ENCODE assay signal across 12 mouse cellular contexts in the genomic region with DNA sequence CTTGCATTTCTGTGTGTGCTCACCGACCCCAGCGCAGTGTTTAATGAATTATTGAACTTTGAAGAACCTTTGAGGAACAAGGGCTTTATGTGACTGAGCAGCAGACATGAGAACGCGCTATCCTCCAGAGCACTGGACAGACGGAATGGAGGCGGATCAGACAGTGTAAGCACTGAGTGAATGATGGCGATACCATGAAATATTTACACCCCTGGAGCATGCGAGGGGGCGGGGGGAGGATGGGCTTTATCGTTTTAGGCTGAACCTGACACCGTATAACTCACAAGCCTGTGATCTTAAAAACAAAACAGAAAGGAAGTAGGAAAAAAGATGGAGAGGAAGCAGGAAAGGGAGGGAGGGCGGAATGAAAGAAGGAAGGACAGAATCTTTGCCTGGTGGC. TPM values are rescaled to one million over a fixed set of nuclear protein-coding genes. Genes with fewer than 3 reads are reported as not detected.
DNase-seq lines count a peak whose midpoint lies in the region; ATAC-seq lines count a peak whose summit lies in the region.
"Had no signal": no experiment of that assay in that cellular context is flagged by ENCODE, and none has a peak within 500 bp of the region (broad histone marks: within the 10 kb centered on the region; RNA-seq: fewer than 3 reads in every experiment).

No protein-coding gene starts in this region.

- 42% methylated on average over 12 of the region's 12 CpGs for WGBS in heart, embryonic 13.5 days
- 9% methylated on average over 12 of the region's 12 CpGs for WGBS in lung, embryonic 16.5 days
- WGBS in limb, embryonic 13.5 days = 54% methylated on average over 12 of the region's 12 CpGs
- WGBS in neural tube, embryonic 12.5 days = 36% methylated on average over 12 of the region's 12 CpGs
- 72% methylated on average over 12 of the region's 12 CpGs for WGBS in forebrain, embryonic 15.5 days

- H3K4me1 ChIP-seq in heart, embryonic 13.5 days = peaks cover 66% of the 10 kb centered on the region
- peaks cover 27% of the 10 kb centered on the region for H3K4me1 ChIP-seq in lung, embryonic 16.5 days (replicated peaks; ENCODE audit: control insufficient read depth, insufficient read depth, low read length)
- H3K4me1 ChIP-seq in limb, embryonic 13.5 days = peaks cover 30% of the 10 kb centered on the region
- H3K4me1 ChIP-seq in neural tube, embryonic 12.5 days = peaks cover 38% of the 10 kb centered on the region
- peaks cover 4% of the 10 kb centered on the region for H3K4me1 ChIP-seq in forebrain, embryonic 15.5 days

- H3K36me3 ChIP-seq in heart, embryonic 13.5 days = no peaks in the 10 kb centered on the region
- no peaks in the 10 kb centered on the region for H3K36me3 ChIP-seq in lung, embryonic 16.5 days (ENCODE audit: control insufficient read depth, insufficient read depth, low read length)
- H3K36me3 ChIP-seq in limb, embryonic 13.5 days = no peaks in the 10 kb centered on the region
- no peaks in the 10 kb centered on the region for H3K36me3 ChIP-seq in neural tube, embryonic 12.5 days
- no peaks in the 10 kb centered on the region for H3K36me3 ChIP-seq in forebrain, embryonic 15.5 days
- H3K36me3 ChIP-seq: forebrain, embryonic 12.5 days; limb, embryonic 15.5 days had no signal

- no peak for DNase-seq in heart, postnatal 4 days
- no peak for DNase-seq in lung, adult 18-20 months
- DNase-seq: cerebellum, postnatal 25 days; spleen, adult 18-20 months had no signal

- H3K27me3 ChIP-seq in heart, embryonic 13.5 days (replicated peaks) = no peaks in the 10 kb centered on the region
- no peaks in the 10 kb centered on the region for H3K27me3 ChIP-seq in lung, embryonic 16.5 days (ENCODE audit: control insufficient read depth, insufficient read depth, low read depth, low read length)
- H3K27me3 ChIP-seq in limb, embryonic 13.5 days = peaks cover 16% of the 10 kb centered on the region
- peaks cover 27% of the 10 kb centered on the region for H3K27me3 ChIP-seq in neural tube, embryonic 12.5 days (replicated peaks)
- H3K27me3 ChIP-seq in forebrain, embryonic 15.5 days = peaks cover 6% of the 10 kb centered on the region; the same call in 1 of the 2 replicates
- H3K27me3 ChIP-seq: limb, embryonic 15.5 days had no signal

- H3K27ac ChIP-seq in heart, embryonic 13.5 days (replicated peaks) = peak overlapping the region; percentile 25
- H3K27ac ChIP-seq in lung, embryonic 16.5 days (ENCODE audit: low read length) = no peak overlapping the region
- no peak overlapping the region for H3K27ac ChIP-seq in limb, embryonic 13.5 days
- no peak overlapping the region for H3K27ac ChIP-seq in neural tube, embryonic 12.5 days
- no peak overlapping the region for H3K27ac ChIP-seq in forebrain, embryonic 15.5 days (replicated peaks)
- H3K27ac ChIP-seq: forebrain, embryonic 12.5 days; limb, embryonic 15.5 days had no signal

- no peak for ATAC-seq in heart, embryonic 13.5 days (ENCODE audit: extremely low read depth, insufficient number of reproducible peaks, low FRiP score, low TSS enrichment)
- ATAC-seq in lung, embryonic 16.5 days (ENCODE audit: low read depth) = peak; percentile 59; the same call in 1 of the 2 replicates
- 0 out of 2 replicates have a peak, but pooled peaks have one; percentile 48 for ATAC-seq in limb, embryonic 13.5 days (ENCODE audit: low FRiP score, low read depth)
- no peak for ATAC-seq in neural tube, embryonic 12.5 days (ENCODE audit: low FRiP score, low read depth)
- no peak for ATAC-seq in erythroblast, adult 5-6 weeks (replicated peaks; ENCODE audit: low FRiP score, poor library complexity, severe bottlenecking)
- no peak for ATAC-seq in forebrain, embryonic 15.5 days (replicated peaks)

- H3K9me3 ChIP-seq in heart, embryonic 13.5 days = no peaks in the 10 kb centered on the region
- H3K9me3 ChIP-seq in lung, embryonic 16.5 days (ENCODE audit: control insufficient read depth, low read length) = no peaks in the 10 kb centered on the region
- no peaks in the 10 kb centered on the region for H3K9me3 ChIP-seq in limb, embryonic 13.5 days
- no peaks in the 10 kb centered on the region for H3K9me3 ChIP-seq in neural tube, embryonic 12.5 days
- H3K9me3 ChIP-seq in forebrain, embryonic 15.5 days = no peaks in the 10 kb centered on the region
- H3K9me3 ChIP-seq: forebrain, embryonic 12.5 days; limb, embryonic 15.5 days had no signal

- no peak overlapping the region for H3K4me3 ChIP-seq in heart, embryonic 13.5 days
- peak overlapping the region; percentile 1; the same call in 1 of the 2 replicates for H3K4me3 ChIP-seq in lung, embryonic 16.5 days (ENCODE audit: low read length)
- H3K4me3 ChIP-seq in limb, embryonic 13.5 days = no peak overlapping the region
- H3K4me3 ChIP-seq in neural tube, embryonic 12.5 days = no peak overlapping the region
- H3K4me3 ChIP-seq in forebrain, embryonic 15.5 days = no peak overlapping the region
- H3K4me3 ChIP-seq: forebrain, embryonic 12.5 days; limb, embryonic 15.5 days had no signal

- H3K9ac ChIP-seq in heart, embryonic 13.5 days = peak overlapping the region; percentile 16; the same call in 1 of the 2 replicates
- H3K9ac ChIP-seq in lung, embryonic 16.5 days (ENCODE audit: low read length) = no peak overlapping the region
- no peak overlapping the region for H3K9ac ChIP-seq in limb, embryonic 13.5 days
- no peak overlapping the region for H3K9ac ChIP-seq in neural tube, embryonic 12.5 days
- H3K9ac ChIP-seq in forebrain, embryonic 15.5 days (replicated peaks) = no peak overlapping the region
- H3K9ac ChIP-seq: forebrain, embryonic 12.5 days; limb, embryonic 15.5 days had no signal

- H3K4me2 ChIP-seq in heart, embryonic 13.5 days = peak overlapping the region; percentile 44
- peak overlapping the region; percentile 4 for H3K4me2 ChIP-seq in lung, embryonic 16.5 days (ENCODE audit: low read depth, low read length)
- H3K4me2 ChIP-seq in limb, embryonic 13.5 days (replicated peaks) = no peak overlapping the region
- H3K4me2 ChIP-seq in neural tube, embryonic 12.5 days (replicated peaks) = 0 out of 2 replicates have a peak overlapping the region, but pooled peaks have one; percentile 10
- no peak overlapping the region for H3K4me2 ChIP-seq in forebrain, embryonic 15.5 days (replicated peaks)
- H3K4me2 ChIP-seq: forebrain, embryonic 12.5 days; limb, embryonic 15.5 days had no signal

RNA-seq across cellular contexts. Expression of a gene that starts 57.6 kb away (rescaled TPM):
- 64.3 and 66.0 TPM in 2 replicates for polyA plus RNA-seq in heart, embryonic 13.5 days (2015; fragmentation: Nextera tagmentation; extraction: Ambion mirVana)
- total RNA-seq in heart, postnatal 4 days (2021) = 10 to 100 TPM; 81.5 to 87.0 TPM
- polyA plus RNA-seq in lung, embryonic 16.5 days (2015; fragmentation: Nextera tagmentation; extraction: Ambion mirVana) = 89.2 and 97.2 TPM in 2 replicates
- polyA plus RNA-seq in limb, embryonic 13.5 days (2015; fragmentation: Nextera tagmentation; extraction: Ambion mirVana) = 98.8 and 106 TPM in 2 replicates
- 102 and 109 TPM in 2 replicates for polyA plus RNA-seq in neural tube, embryonic 12.5 days (2016; fragmentation: Nextera tagmentation; extraction: Ambion mirVana)
- total RNA-seq in erythroblast, adult 5-6 weeks (2015; ENCODE audit: low replicate concordance) = 6.1 and 10.2 TPM in 2 replicates
- 5.1 and 5.3 TPM in 2 replicates for total RNA-seq in erythroblast, adult 5-6 weeks (2017; ENCODE audit: low replicate concordance)
- polyA plus RNA-seq in forebrain, embryonic 15.5 days (2015; fragmentation: Nextera tagmentation; extraction: Ambion mirVana) = 111 and 114 TPM in 2 replicates

RNA-seq across cellular contexts. Expression of a gene that starts 57.8 kb away (rescaled TPM):
- 6.2 and 6.9 TPM in 2 replicates for polyA plus RNA-seq in heart, embryonic 13.5 days (2015; fragmentation: Nextera tagmentation; extraction: Ambion mirVana)
- 1 to 10 TPM; 3.5 to 4.9 TPM for total RNA-seq in heart, postnatal 4 days (2021)
- 11.0 and 12.9 TPM in 2 replicates for polyA plus RNA-seq in lung, embryonic 16.5 days (2015; fragmentation: Nextera tagmentation; extraction: Ambion mirVana)
- 16.4 and 19.1 TPM in 2 replicates for polyA plus RNA-seq in limb, embryonic 13.5 days (2015; fragmentation: Nextera tagmentation; extraction: Ambion mirVana)
- polyA plus RNA-seq in neural tube, embryonic 12.5 days (2016; fragmentation: Nextera tagmentation; extraction: Ambion mirVana) = 14.1 and 16.2 TPM in 2 replicates
- total RNA-seq in erythroblast, adult 5-6 weeks (2015; ENCODE audit: low replicate concordance) = 2.9 and 3.3 TPM in 2 replicates
- 6.6 and 14.6 TPM in 2 replicates for total RNA-seq in erythroblast, adult 5-6 weeks (2017; ENCODE audit: low replicate concordance)
- 13.6 and 14.0 TPM in 2 replicates for polyA plus RNA-seq in forebrain, embryonic 15.5 days (2015; fragmentation: Nextera tagmentation; extraction: Ambion mirVana)

Comparison
In these comparisons a context has a peak if more than half of its experiments do, and no peak if none do; other contexts are left out.
1. ATAC-seq: peak in lung, embryonic 16.5 days (single experiment) and limb, embryonic 13.5 days (single experiment); none in heart, embryonic 13.5 days (single experiment), neural tube, embryonic 12.5 days (single experiment), erythroblast, adult 5-6 weeks (single experiment) and forebrain, embryonic 15.5 days (single experiment).
2. H3K4me2 ChIP-seq: peak in heart, embryonic 13.5 days (single experiment), lung, embryonic 16.5 days (single experiment) and neural tube, embryonic 12.5 days (single experiment); none in limb, embryonic 13.5 days (single experiment) and forebrain, embryonic 15.5 days (single experiment).